Mouse (Mus musculus): Measurements from ENCODE around the gene Tmem151b.

- TF ChIP-seq POLR2A (IDR thresholded peaks at IDR 0.05; ENCODE audit: insufficient read depth, low read depth, low read length) (no peak), CTCF (IDR thresholded peaks at IDR 0.05; ENCODE audit: insufficient read depth, low read depth, low read length) (no peak)
Measured at GRCm38 (mm10) chr17:45557998-45558862, 8.8 kb upstream of the Tmem151b start.
